Mouse (Mus musculus) heart, embryonic 16.5 days (tissue): ENCODE results near the gene Vmac. TPM values are rescaled to one million over a fixed set of nuclear protein-coding genes. Genes with fewer than 3 reads are reported as not detected.
A peak's percentile ranks its signal among the peaks of the same experiment; 100 is the strongest.

Source experiments
- ATAC-seq: fragments of 200-750 bp; cut with Nextera tagmentation; replicated peaks from 2 replicates; pipeline ENCODE4 v1.8.0; 2017; ENCODE audit warnings: moderate number of reproducible peaks; ENCODE audit not compliant: insufficient read depth, low FRiP score; ENCODE audit errors: extremely low read depth
- H3K27ac ChIP-seq: fragments of 300-500 bp; sonication (generic); 2 replicates; pipeline ENCODE4 v1.5.1; 2014; ENCODE audit warnings: mild to moderate bottlenecking, low read length, control low read depth, moderate library complexity
- H3K27me3 ChIP-seq: fragments of 300-500 bp; sonication (generic); 2 replicates; pipeline ENCODE4 v1.6.1; 2014; ENCODE audit warnings: low read length, mixed read lengths; ENCODE audit not compliant: control insufficient read depth, insufficient read depth
- H3K36me3 ChIP-seq: fragments of 300-500 bp; sonication (generic); 2 replicates; pipeline ENCODE4 v1.6.1; 2014; ENCODE audit not compliant: control insufficient read depth, insufficient read depth
- H3K4me1 ChIP-seq: fragments of 300-500 bp; sonication (generic); 2 replicates; pipeline ENCODE4 v1.6.1; 2014; ENCODE audit warnings: low read length, mixed read lengths; ENCODE audit not compliant: control insufficient read depth, insufficient read depth
- H3K4me2 ChIP-seq: fragments of 300-500 bp; sonication (generic); 2 replicates; pipeline ENCODE4 v1.6.1; 2014; ENCODE audit warnings: low read depth, mild to moderate bottlenecking, control low read depth, low read length
- H3K4me3 ChIP-seq: fragments of 300-500 bp; sonication (generic); 2 replicates; pipeline ENCODE4 v1.5.1; 2014; ENCODE audit warnings: mild to moderate bottlenecking, control low read depth, low read length
- H3K9ac ChIP-seq: fragments of 300-500 bp; sonication (generic); 2 replicates; pipeline ENCODE4 v1.6.1; 2014; ENCODE audit warnings: low read length, control low read depth
- H3K9me3 ChIP-seq: fragments of 300-500 bp; sonication (generic); replicated peaks from 2 replicates; pipeline ENCODE4 v1.6.1; 2016; ENCODE audit warnings: low read length; ENCODE audit not compliant: control insufficient read depth
- WGBS: fragments of 180-500 bp; shearing (Covaris S2); extraction: QIAGEN DNeasy Blood & Tissue Kit; methylation state at CpG from one replicate; pipeline ENCODE4 v1.1.7; 2014; 5-methylcytosine and 5-hydroxymethylcytosine counted together
- polyA plus RNA-seq: library from polyadenylated mRNA; unstranded; fragments of >200 nt; fragmentation: Nextera tagmentation; extraction: Ambion mirVana; gene quantifications from 2 replicates; pipeline ENCODE4 v1.2.1, GENCODE M21; 2015

Gene Vmac
- polyA plus RNA-seq, 1 experiment from 2014 or later: 14.6 TPM

GRCm38 (mm10) chr17:56666384-56666783 is 51.4 kb downstream of the Vmac start:
- Histone ChIP-seq H3K36me3 (no peaks in the 10 kb centered on the region), H3K4me3 (no peak overlapping the region), H3K4me2 (no peak overlapping the region), H3K27me3 (peaks cover 5% of the 10 kb centered on the region; the same call in 1 of the 2 replicates), H3K27ac (no peak overlapping the region), H3K9ac (no peak overlapping the region), H3K9me3 (no peaks in the 10 kb centered on the region), H3K4me1 (peaks cover 3% of the 10 kb centered on the region)
- 85% methylated on average over 4 of the region's 4 CpGs for WGBS
- ATAC-seq: no peak

- no peak overlapping the region for H3K9ac ChIP-seq
- no peaks in the 10 kb centered on the region for H3K9me3 ChIP-seq
- no peak for ATAC-seq
- no peaks in the 10 kb centered on the region for H3K36me3 ChIP-seq
- 8% methylated on average over 10 of the region's 10 CpGs for WGBS
- peak overlapping the region; percentile 40 for H3K4me2 ChIP-seq
- no peak overlapping the region for H3K4me3 ChIP-seq
- H3K27me3 ChIP-seq: peaks cover 5% of the 10 kb centered on the region; the same call in 1 of the 2 replicates
- H3K4me1 ChIP-seq: peaks cover 3% of the 10 kb centered on the region
- H3K27ac ChIP-seq: no peak overlapping the region
Measured at GRCm38 (mm10) chr17:56664333-56664732, 53.5 kb downstream of the Vmac start.

Other genes starting within 250 kb of the Vmac start
- gene Ptprs, start 241.5 kb downstream of the Vmac start, polyA plus RNA-seq: 33.9 and 39.7 TPM in 2 replicates
- not detected in 2 replicates for gene Znrf4, start 205.6 kb downstream of the Vmac start, polyA plus RNA-seq
- gene Gm20219, start 163.6 kb downstream of the Vmac start, polyA plus RNA-seq: 0.62 and 1.2 TPM in 2 replicates
- gene Safb2, start 133.4 kb downstream of the Vmac start, polyA plus RNA-seq: 57.6 and 60.6 TPM in 2 replicates
- 76.5 and 92.3 TPM in 2 replicates for gene Safb, start 133.2 kb downstream of the Vmac start, polyA plus RNA-seq
- gene 2410015M20Rik, start 108.3 kb downstream of the Vmac start, polyA plus RNA-seq: 329 and 345 TPM in 2 replicates
- 1,106 and 1,159 TPM in 2 replicates for gene Rpl36, start 104.6 kb downstream of the Vmac start, polyA plus RNA-seq
- 60.7 and 62.5 TPM in 2 replicates for gene Lonp1, start 91.1 kb downstream of the Vmac start, polyA plus RNA-seq
- gene Catsperd, start 89.9 kb downstream of the Vmac start, polyA plus RNA-seq: 0.29 and 0.31 TPM in 2 replicates
- gene Ranbp3, start 44.7 kb downstream of the Vmac start, polyA plus RNA-seq: 63.1 and 64.3 TPM in 2 replicates
- 1,043 and 1,129 TPM in 2 replicates for gene Ndufa11, start 255 bp downstream of the Vmac start, polyA plus RNA-seq
- gene Nrtn, start 39.5 kb upstream of the Vmac start, polyA plus RNA-seq: 21.2 and 23.9 TPM in 2 replicates
- gene Dus3l, start 46.7 kb upstream of the Vmac start, polyA plus RNA-seq: 31.7 and 34.9 TPM in 2 replicates
- gene Prr22, start 52.2 kb upstream of the Vmac start, polyA plus RNA-seq: 0.59 and 1.2 TPM in 2 replicates
- 6.2 and 6.8 TPM in 2 replicates for gene Rfx2, start 113.0 kb upstream of the Vmac start, polyA plus RNA-seq
- gene Acsbg2, start 156.4 kb upstream of the Vmac start, polyA plus RNA-seq: not detected in 2 replicates
- gene 1700061G19Rik, start 157.5 kb upstream of the Vmac start, polyA plus RNA-seq: 0.30 and 0.61 TPM in 2 replicates
- gene Mllt1, start 217.4 kb upstream of the Vmac start, polyA plus RNA-seq: 26.4 and 31.1 TPM in 2 replicates